Mouse (Mus musculus): Measurements from ENCODE around the gene Rai1.

- TF ChIP-seq FLI1 (IDR thresholded peaks at IDR 0.05; ENCODE audit: low read length) (no peak), GATA1 (IDR thresholded peaks at IDR 0.05; ENCODE audit: borderline replicate concordance, low read length) (no peak)
These were observed 70.8 kb downstream of the Rai1 start for GRCm38 (mm10) chr11:60175371-60176181.

Measured in megakaryocyte, embryonic 14.5 days (primary cell).